Mouse (Mus musculus): Measurements from ENCODE around the gene Mrgbp. TPM values are rescaled to one million over a fixed set of nuclear protein-coding genes. Genes with fewer than 3 reads are reported as not detected.
A peak's percentile ranks its signal among the peaks of the same experiment; 100 is the strongest.

The Mrgbp gene
- 29.9 and 31.3 TPM in 2 replicates for polyA plus RNA-seq (2015; fragmentation: Nextera tagmentation; extraction: Ambion mirVana)

GRCm38 (mm10) chr2:180581002-180581401 lies at the start of gene Mrgbp:
Gene Mrgbp, plus strand, starts transcription at chr2:180581304.
- H3K27ac ChIP-seq, result peak within 1 kb of the TSS; percentile 4; the same call in 1 of the 2 replicates
- no peak within 1 kb of the TSS for H3K4me2 ChIP-seq
- no peak within 1 kb of the TSS for H3K9ac ChIP-seq
- H3K27me3 ChIP-seq, result no peaks in the 10 kb centered on the region
- no peak within 1 kb of the TSS for H3K4me3 ChIP-seq
- ATAC-seq (ENCODE audit: borderline replicate concordance, extremely low read depth, low FRiP score, low TSS enrichment), result no peak
- no peaks in the 10 kb centered on the region for H3K9me3 ChIP-seq
- peaks cover 9% of the 10 kb centered on the region for H3K4me1 ChIP-seq
- 58% methylated on average over 3 of the region's 3 CpGs for WGBS
- H3K36me3 ChIP-seq, result peaks cover 12% of the 10 kb centered on the region

- no peaks in the 10 kb centered on the region for H3K36me3 ChIP-seq
- no peak overlapping the region for H3K4me3 ChIP-seq
- H3K27me3 ChIP-seq, result 0 out of 2 replicates have a peak, but pooled peaks cover 3% of the 10 kb centered on the region
- no peak overlapping the region for H3K27ac ChIP-seq
- ATAC-seq (ENCODE audit: borderline replicate concordance, extremely low read depth, low FRiP score, low TSS enrichment), result no peak
- no peak overlapping the region for H3K4me2 ChIP-seq
- H3K9ac ChIP-seq, result no peak overlapping the region
- WGBS, result 73% methylated on average over 7 of the region's 7 CpGs
- no peaks in the 10 kb centered on the region for H3K9me3 ChIP-seq
- H3K4me1 ChIP-seq, result peaks cover 25% of the 10 kb centered on the region
Observed at GRCm38 (mm10) chr2:180531671-180532385, 49.3 kb upstream of the Mrgbp start.

- 28% methylated on average over 6 of the region's 6 CpGs for WGBS
- Histone ChIP-seq H3K9ac (no peak overlapping the region), H3K36me3 (no peaks in the 10 kb centered on the region), H3K4me2 (no peak overlapping the region), H3K27ac (no peak overlapping the region), H3K9me3 (no peaks in the 10 kb centered on the region), H3K4me1 (peaks cover 25% of the 10 kb centered on the region), H3K4me3 (no peak overlapping the region), H3K27me3 (no peaks in the 10 kb centered on the region)
- ATAC-seq (ENCODE audit: borderline replicate concordance, extremely low read depth, low FRiP score, low TSS enrichment), result no peak
Observed at GRCm38 (mm10) chr2:180532386-180532995, 48.6 kb upstream of the Mrgbp start.

GRCm38 (mm10) chr2:180533237-180533636 lies 47.9 kb upstream of the Mrgbp start:
- H3K9me3 ChIP-seq, result no peaks in the 10 kb centered on the region
- H3K36me3 ChIP-seq, result no peaks in the 10 kb centered on the region
- WGBS, result 62% methylated on average over 4 of the region's 4 CpGs
- no peak for ATAC-seq (ENCODE audit: borderline replicate concordance, extremely low read depth, low FRiP score, low TSS enrichment)
- no peak overlapping the region for H3K4me3 ChIP-seq
- no peak overlapping the region for H3K27ac ChIP-seq
- peaks cover 22% of the 10 kb centered on the region for H3K4me1 ChIP-seq
- no peak overlapping the region for H3K4me2 ChIP-seq
- no peak overlapping the region for H3K9ac ChIP-seq
- H3K27me3 ChIP-seq, result no peaks in the 10 kb centered on the region

GRCm38 (mm10) chr2:180543675-180544074 lies 37.4 kb upstream of the Mrgbp start:
- H3K36me3 ChIP-seq, result no peaks in the 10 kb centered on the region

GRCm38 (mm10) chr2:180545046-180545445 lies 36.1 kb upstream of the Mrgbp start:
- WGBS, result 72% methylated on average over 18 of the region's 18 CpGs
- no peak for ATAC-seq (ENCODE audit: borderline replicate concordance, extremely low read depth, low FRiP score, low TSS enrichment)
- H3K4me2 ChIP-seq, result 0 out of 2 replicates have a peak overlapping the region, but pooled peaks have one; percentile 18

More at GRCm38 (mm10) chr2:180543675-180544074, 37.4 kb upstream of the Mrgbp start:
- H3K9me3 ChIP-seq, result no peaks in the 10 kb centered on the region
- H3K27ac ChIP-seq, result no peak overlapping the region
- no peak overlapping the region for H3K9ac ChIP-seq
- no peak overlapping the region for H3K4me3 ChIP-seq
- no peak for ATAC-seq (ENCODE audit: borderline replicate concordance, extremely low read depth, low FRiP score, low TSS enrichment)
- peaks cover 10% of the 10 kb centered on the region for H3K4me1 ChIP-seq
- WGBS, result 69% methylated on average over 2 of the region's 2 CpGs
- no peak overlapping the region for H3K4me2 ChIP-seq
- no peaks in the 10 kb centered on the region for H3K27me3 ChIP-seq

GRCm38 (mm10) chr2:180547384-180548106 lies 33.6 kb upstream of the Mrgbp start:
- ATAC-seq (ENCODE audit: borderline replicate concordance, extremely low read depth, low FRiP score, low TSS enrichment), result peak; percentile 68
- Histone ChIP-seq H3K9me3 (no peaks in the 10 kb centered on the region), H3K27me3 (no peaks in the 10 kb centered on the region), H3K4me1 (peaks cover 10% of the 10 kb centered on the region), H3K9ac (no peak overlapping the region), H3K4me3 (no peak overlapping the region), H3K27ac (no peak overlapping the region), H3K36me3 (no peaks in the 10 kb centered on the region), H3K4me2 (0 out of 2 replicates have a peak overlapping the region, but pooled peaks have one; percentile 16)
- 11% methylated on average over 8 of the region's 8 CpGs for WGBS

More at GRCm38 (mm10) chr2:180545046-180545445, 36.1 kb upstream of the Mrgbp start:
- Histone ChIP-seq H3K4me1 (peaks cover 10% of the 10 kb centered on the region), H3K27me3 (no peaks in the 10 kb centered on the region), H3K4me3 (no peak overlapping the region), H3K9me3 (no peaks in the 10 kb centered on the region), H3K9ac (no peak overlapping the region), H3K27ac (no peak overlapping the region), H3K36me3 (no peaks in the 10 kb centered on the region)

GRCm38 (mm10) chr2:180552340-180552739 lies 28.8 kb upstream of the Mrgbp start:
- no peak for ATAC-seq (ENCODE audit: borderline replicate concordance, extremely low read depth, low FRiP score, low TSS enrichment)
- Histone ChIP-seq H3K27ac (no peak overlapping the region), H3K36me3 (no peaks in the 10 kb centered on the region), H3K4me3 (no peak overlapping the region), H3K4me2 (no peak overlapping the region), H3K4me1 (peaks cover 7% of the 10 kb centered on the region), H3K9ac (no peak overlapping the region), H3K27me3 (no peaks in the 10 kb centered on the region), H3K9me3 (no peaks in the 10 kb centered on the region)
- 60% methylated on average over 3 of the region's 3 CpGs for WGBS

GRCm38 (mm10) chr2:180555219-180555618 lies 25.9 kb upstream of the Mrgbp start:
- Histone ChIP-seq H3K4me1 (no peaks in the 10 kb centered on the region), H3K4me2 (no peak overlapping the region), H3K27me3 (no peaks in the 10 kb centered on the region), H3K27ac (no peak overlapping the region), H3K36me3 (no peaks in the 10 kb centered on the region), H3K9me3 (no peaks in the 10 kb centered on the region), H3K9ac (no peak overlapping the region), H3K4me3 (no peak overlapping the region)
- ATAC-seq (ENCODE audit: borderline replicate concordance, extremely low read depth, low FRiP score, low TSS enrichment), result no peak
- 56% methylated on average over 3 of the region's 3 CpGs for WGBS

GRCm38 (mm10) chr2:180556470-180556869 lies 24.6 kb upstream of the Mrgbp start:
- no peak overlapping the region for H3K27ac ChIP-seq
- H3K4me3 ChIP-seq, result no peak overlapping the region
- H3K4me1 ChIP-seq, result no peaks in the 10 kb centered on the region
- no peak for ATAC-seq (ENCODE audit: borderline replicate concordance, extremely low read depth, low FRiP score, low TSS enrichment)
- no peak overlapping the region for H3K4me2 ChIP-seq
- H3K9ac ChIP-seq, result no peak overlapping the region
- no peaks in the 10 kb centered on the region for H3K36me3 ChIP-seq
- 57% methylated on average over 3 of the region's 3 CpGs for WGBS
- H3K27me3 ChIP-seq, result no peaks in the 10 kb centered on the region
- no peaks in the 10 kb centered on the region for H3K9me3 ChIP-seq

GRCm38 (mm10) chr2:180560245-180560644 lies 20.9 kb upstream of the Mrgbp start:
- no peak overlapping the region for H3K27ac ChIP-seq
- H3K9me3 ChIP-seq, result no peaks in the 10 kb centered on the region
- no peak for ATAC-seq (ENCODE audit: borderline replicate concordance, extremely low read depth, low FRiP score, low TSS enrichment)
- H3K36me3 ChIP-seq, result no peaks in the 10 kb centered on the region
- WGBS, result 52% methylated on average over 5 of the region's 5 CpGs
- no peak overlapping the region for H3K4me3 ChIP-seq
- H3K9ac ChIP-seq, result no peak overlapping the region
- H3K4me2 ChIP-seq, result no peak overlapping the region
- no peaks in the 10 kb centered on the region for H3K4me1 ChIP-seq
- H3K27me3 ChIP-seq, result peaks cover 18% of the 10 kb centered on the region; the same call in 1 of the 2 replicates

GRCm38 (mm10) chr2:180562146-180562545 lies 19.0 kb upstream of the Mrgbp start:
- ATAC-seq (ENCODE audit: borderline replicate concordance, extremely low read depth, low FRiP score, low TSS enrichment), result no peak
- Histone ChIP-seq H3K4me3 (no peak overlapping the region), H3K27ac (no peak overlapping the region), H3K9me3 (no peaks in the 10 kb centered on the region), H3K9ac (no peak overlapping the region), H3K36me3 (no peaks in the 10 kb centered on the region), H3K4me2 (no peak overlapping the region), H3K4me1 (peaks cover 9% of the 10 kb centered on the region), H3K27me3 (peaks cover 18% of the 10 kb centered on the region; the same call in 1 of the 2 replicates)
- 37% methylated on average over 5 of the region's 5 CpGs for WGBS
